8 mouse cellular contexts compared by ENCODE assay signal in the genomic region with DNA sequence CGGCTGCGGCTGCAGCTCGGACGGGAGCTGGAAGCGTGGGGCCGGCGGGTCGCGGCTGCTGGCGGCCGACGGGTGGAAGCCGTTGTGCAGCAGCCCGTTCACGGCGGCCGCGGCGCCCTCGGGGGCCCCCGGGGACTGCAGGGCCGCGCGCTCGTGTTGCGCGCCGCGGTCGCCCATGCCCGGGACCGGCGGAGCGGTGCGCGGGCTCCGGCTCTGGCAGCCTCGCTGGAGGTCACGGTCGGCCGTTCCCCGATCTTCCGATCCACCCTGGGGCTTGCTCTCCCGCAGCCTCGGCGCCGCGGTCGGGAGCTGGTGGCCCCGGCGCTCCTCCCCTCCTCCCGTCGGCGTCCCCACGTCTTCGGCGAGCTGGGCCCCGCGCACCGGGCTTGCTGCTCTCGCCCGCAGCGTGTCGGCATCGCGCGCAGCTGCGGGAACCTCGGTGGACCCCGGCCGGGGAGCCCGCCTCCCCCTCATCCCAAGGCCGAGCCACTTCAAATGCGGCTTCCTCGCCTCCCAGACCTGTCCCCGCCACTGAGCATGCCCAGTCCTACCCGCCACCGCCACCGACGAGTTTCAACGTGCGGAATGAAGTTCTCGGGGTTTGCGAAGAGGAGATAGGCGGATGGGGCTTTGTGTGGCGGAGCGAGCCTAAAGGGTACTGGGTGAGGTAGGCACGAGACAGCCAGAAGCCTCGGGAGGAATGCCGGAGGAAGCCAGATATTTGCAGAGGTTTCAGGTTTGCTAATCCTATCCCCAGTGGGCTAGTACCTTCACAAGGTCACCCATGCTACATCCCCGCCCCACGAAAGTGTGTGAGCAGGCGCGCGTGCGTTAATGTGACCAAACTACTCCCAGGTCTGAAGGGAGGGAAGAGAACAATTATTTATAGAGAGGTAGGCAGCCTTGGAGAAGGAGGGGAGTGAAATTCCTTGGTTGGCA. TPM values are rescaled to one million over a fixed set of nuclear protein-coding genes. Genes with fewer than 3 reads are reported as not detected.
DNase-seq lines count a peak whose midpoint lies in the region; ATAC-seq and TF ChIP-seq lines count a peak whose summit lies in the region.

A gene (minus strand): TSS at position 853 of the 939 bp plus-strand sequence.

- under 1% methylated on average over 84 of the region's 96 CpGs for WGBS in bone marrow, adult 2 months
- WGBS in embryonic facial prominence, embryonic 15.5 days, result under 1% methylated on average over 94 of the region's 96 CpGs
- under 1% methylated on average over 87 of the region's 96 CpGs for WGBS in heart, embryonic 13.5 days
- WGBS in liver, embryonic 12.5 days (ENCODE audit: insufficient replicate concordance), result under 1% methylated on average over 88 of the region's 96 CpGs
- under 1% methylated on average over 94 of the region's 96 CpGs for WGBS in stomach, embryonic 16.5 days

- H3K9me3 ChIP-seq in embryonic facial prominence, embryonic 15.5 days (replicated peaks), result no peaks in the 10 kb centered on the region
- no peaks in the 10 kb centered on the region for H3K9me3 ChIP-seq in heart, embryonic 13.5 days
- no peaks in the 10 kb centered on the region for H3K9me3 ChIP-seq in liver, embryonic 12.5 days (replicated peaks)
- no peaks in the 10 kb centered on the region for H3K9me3 ChIP-seq in stomach, embryonic 16.5 days (replicated peaks; ENCODE audit: control insufficient read depth, low read length)

- TF ChIP-seq CTCF in C2C12 (IDR thresholded peaks at IDR 0.05; ENCODE audit: control insufficient read depth, insufficient read depth, insufficient read length), result no peak
- no peak for TF ChIP-seq CTCF in bone marrow, adult 2 months (IDR thresholded peaks at IDR 0.05; ENCODE audit: control insufficient read depth, insufficient read depth, low read length)

- H3K4me2 ChIP-seq in embryonic facial prominence, embryonic 15.5 days (replicated peaks), result peak within 1 kb of the TSS; percentile 75
- peak within 1 kb of the TSS; percentile 77 for H3K4me2 ChIP-seq in heart, embryonic 13.5 days
- peak within 1 kb of the TSS; percentile 97 for H3K4me2 ChIP-seq in liver, embryonic 12.5 days
- H3K4me2 ChIP-seq in stomach, embryonic 16.5 days (ENCODE audit: low read depth, low read length), result peak within 1 kb of the TSS; percentile 87

- no peaks in the 10 kb centered on the region for H3K36me3 ChIP-seq in C2C12 (ENCODE audit: control insufficient read depth, insufficient read depth)
- H3K36me3 ChIP-seq in embryonic facial prominence, embryonic 15.5 days, result no peaks in the 10 kb centered on the region
- no peaks in the 10 kb centered on the region for H3K36me3 ChIP-seq in heart, embryonic 13.5 days
- no peaks in the 10 kb centered on the region for H3K36me3 ChIP-seq in liver, embryonic 12.5 days
- no peaks in the 10 kb centered on the region for H3K36me3 ChIP-seq in stomach, embryonic 16.5 days (ENCODE audit: control insufficient read depth, insufficient read depth, low read length)

- peaks cover 51% of the 10 kb centered on the region for H3K79me2 ChIP-seq in C2C12 (ENCODE audit: control insufficient read depth, insufficient read depth)

- H3K4me3 ChIP-seq in C2C12 (ENCODE audit: insufficient read depth, poor library complexity, severe bottlenecking), result peak within 1 kb of the TSS; percentile 63
- peak within 1 kb of the TSS; percentile 83 for H3K4me3 ChIP-seq in bone marrow, adult 2 months (replicated peaks; ENCODE audit: control insufficient read depth, low read depth, low read length)
- H3K4me3 ChIP-seq in embryonic facial prominence, embryonic 15.5 days (replicated peaks), result peak within 1 kb of the TSS; percentile 89
- peak within 1 kb of the TSS; percentile 87 for H3K4me3 ChIP-seq in heart, embryonic 13.5 days
- peak within 1 kb of the TSS; percentile 81 for H3K4me3 ChIP-seq in liver, embryonic 12.5 days
- H3K4me3 ChIP-seq in stomach, embryonic 16.5 days (replicated peaks; ENCODE audit: low read length), result peak within 1 kb of the TSS; percentile 91

- peaks cover 20% of the 10 kb centered on the region for H3K79me3 ChIP-seq in C2C12 (ENCODE audit: low read depth)

- H3K9ac ChIP-seq in embryonic facial prominence, embryonic 15.5 days, result peak within 1 kb of the TSS; percentile 93
- H3K9ac ChIP-seq in heart, embryonic 13.5 days, result peak within 1 kb of the TSS; percentile 97
- H3K9ac ChIP-seq in liver, embryonic 12.5 days, result peak within 1 kb of the TSS; percentile 86
- H3K9ac ChIP-seq in stomach, embryonic 16.5 days (ENCODE audit: low read length), result peak within 1 kb of the TSS; percentile 98

- ATAC-seq in embryonic facial prominence, embryonic 15.5 days (ENCODE audit: insufficient number of reproducible peaks, low FRiP score, low TSS enrichment, low read depth), result peak; percentile 47
- ATAC-seq in heart, embryonic 13.5 days (ENCODE audit: extremely low read depth, insufficient number of reproducible peaks, low FRiP score, low TSS enrichment), result peak; percentile 39; the same call in 1 of the 2 replicates
- ATAC-seq in liver, embryonic 12.5 days, result peak; percentile 44
- ATAC-seq in stomach, embryonic 16.5 days (ENCODE audit: insufficient read depth, low FRiP score), result peak; percentile 49

- peak within 1 kb of the TSS; percentile 67 for H3K27ac ChIP-seq in bone marrow, adult 2 months (ENCODE audit: control insufficient read depth, insufficient read depth, low read depth, low read length, poor library complexity)
- peak within 1 kb of the TSS; percentile 98 for H3K27ac ChIP-seq in embryonic facial prominence, embryonic 15.5 days (replicated peaks)
- peak within 1 kb of the TSS; percentile 99 for H3K27ac ChIP-seq in heart, embryonic 13.5 days (replicated peaks)
- H3K27ac ChIP-seq in liver, embryonic 12.5 days, result peak within 1 kb of the TSS; percentile 92
- peak within 1 kb of the TSS; percentile 98 for H3K27ac ChIP-seq in stomach, embryonic 16.5 days (ENCODE audit: low read length)

- peak; percentile 81 for DNase-seq in kidney, postnatal 10 days
- DNase-seq in neural tube, embryonic 10.5 days (ENCODE audit: extremely low spot score, low spot score), result peak; percentile 86

- peak within 1 kb of the TSS; percentile 97 for H3ac ChIP-seq in C2C12 (ENCODE audit: control insufficient read depth, insufficient read length, low read depth)

- no peaks in the 10 kb centered on the region; the same call in none of the 2 replicates for H3K4me1 ChIP-seq in bone marrow, adult 2 months (ENCODE audit: control insufficient read depth, insufficient read depth, low read length)
- peaks cover 13% of the 10 kb centered on the region for H3K4me1 ChIP-seq in embryonic facial prominence, embryonic 15.5 days
- H3K4me1 ChIP-seq in heart, embryonic 13.5 days, result peaks cover 25% of the 10 kb centered on the region
- H3K4me1 ChIP-seq in liver, embryonic 12.5 days, result peaks cover 32% of the 10 kb centered on the region
- H3K4me1 ChIP-seq in stomach, embryonic 16.5 days (ENCODE audit: control insufficient read depth, insufficient read depth, low read length), result peaks cover 10% of the 10 kb centered on the region

- peak; percentile 62; the same call in 1 of the 2 replicates for TF ChIP-seq POLR2A in bone marrow, adult 2 months (IDR thresholded peaks at IDR 0.05; ENCODE audit: borderline replicate concordance, control insufficient read depth, low read depth, low read length)

- no peaks in the 10 kb centered on the region for H3K27me3 ChIP-seq in C2C12 (ENCODE audit: control insufficient read depth, insufficient read depth, insufficient read length)
- no peaks in the 10 kb centered on the region for H3K27me3 ChIP-seq in embryonic facial prominence, embryonic 15.5 days
- no peaks in the 10 kb centered on the region for H3K27me3 ChIP-seq in heart, embryonic 13.5 days (replicated peaks)
- no peaks in the 10 kb centered on the region for H3K27me3 ChIP-seq in liver, embryonic 12.5 days (replicated peaks)
- H3K27me3 ChIP-seq in stomach, embryonic 16.5 days (ENCODE audit: control insufficient read depth, insufficient read depth, low read length), result no peaks in the 10 kb centered on the region

TF ChIP-seq in C2C12, 6 proteins besides CTCF, POLR2A, EP300 and RAD21:
- TF ChIP-seq MYOD1 (IDR thresholded peaks at IDR 0.05; ENCODE audit: control insufficient read depth, insufficient read length, low read depth), result no peak
- TF ChIP-seq MAX (IDR thresholded peaks at IDR 0.05), result peak; percentile 17

RNA-seq across cellular contexts. Expression of the gene that starts here (rescaled TPM):
- polyA plus RNA-seq in C2C12 (2012; fragmentation: generic; extraction: Trizol), result 5.1 TPM
- polyA plus RNA-seq in bone marrow, adult 2 months (2011; ENCODE audit: insufficient read depth, insufficient read length, low replicate concordance, missing spikeins), result 1.8 and 2.1 TPM in 2 replicates
- polyA plus RNA-seq in embryonic facial prominence, embryonic 15.5 days (2015; fragmentation: Nextera tagmentation; extraction: Ambion mirVana), result 7.5 and 7.7 TPM in 2 replicates
- 9.0 and 10.1 TPM in 2 replicates for polyA plus RNA-seq in heart, embryonic 13.5 days (2015; fragmentation: Nextera tagmentation; extraction: Ambion mirVana)
- polyA plus RNA-seq in liver, embryonic 12.5 days (2016; fragmentation: Nextera tagmentation; extraction: Ambion mirVana), result 6.5 and 6.7 TPM in 2 replicates
- polyA plus RNA-seq in stomach, embryonic 16.5 days (2015; fragmentation: Nextera tagmentation; extraction: Ambion mirVana), result 4.2 and 5.7 TPM in 2 replicates

Comparison
In these comparisons a context has a peak if more than half of its experiments do, and no peak if none do; other contexts are left out.
1. Peak in every context shown above with its lines: DNase-seq, ATAC-seq, H3K4me3 ChIP-seq and H3K27ac ChIP-seq.